Mouse (Mus musculus) stomach, postnatal 0 days (tissue): ENCODE results near the gene Top2a.

Source experiments
- CTCF ChIP-seq: IDR thresholded peaks from 2 replicates; pipeline ENCODE4 v1.5.1; 2016; ENCODE audit warnings: antibody characterized with exemption, low read depth, mild to moderate bottlenecking, moderate library complexity
- EP300 ChIP-seq: optimal IDR thresholded peaks from 2 replicates; pipeline ENCODE3; 2016; ENCODE audit warnings: antibody characterized with exemption

DNA sequence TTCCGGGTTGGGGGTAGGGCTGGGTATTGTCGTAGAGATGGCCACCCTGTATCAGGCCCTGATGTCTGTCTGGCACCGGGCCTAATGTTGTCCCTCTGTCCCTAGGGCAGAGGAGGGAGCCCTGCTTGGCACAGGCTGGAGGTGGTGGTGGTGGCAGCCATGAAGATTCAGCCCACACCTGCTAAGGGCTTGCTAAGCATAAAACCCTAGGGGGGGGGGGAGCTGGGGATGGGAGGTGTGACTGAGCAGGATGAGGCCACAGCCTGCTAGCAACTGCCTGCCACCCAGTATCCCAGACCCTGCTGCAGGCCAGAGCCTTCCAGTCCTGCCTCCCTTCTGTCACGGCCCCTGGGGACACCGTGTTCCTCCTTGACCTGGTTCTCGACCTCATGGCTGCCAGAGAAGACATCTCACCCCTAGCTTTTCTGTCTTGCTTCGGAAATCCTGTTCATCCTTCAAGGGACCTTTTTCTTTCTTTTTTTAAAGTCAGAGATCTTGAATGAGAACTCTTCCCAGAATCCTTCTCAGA, 68.2 kb downstream of the Top2a start:
- no peak for TF ChIP-seq CTCF
- no peak for TF ChIP-seq EP300
